In the genomic region with DNA sequence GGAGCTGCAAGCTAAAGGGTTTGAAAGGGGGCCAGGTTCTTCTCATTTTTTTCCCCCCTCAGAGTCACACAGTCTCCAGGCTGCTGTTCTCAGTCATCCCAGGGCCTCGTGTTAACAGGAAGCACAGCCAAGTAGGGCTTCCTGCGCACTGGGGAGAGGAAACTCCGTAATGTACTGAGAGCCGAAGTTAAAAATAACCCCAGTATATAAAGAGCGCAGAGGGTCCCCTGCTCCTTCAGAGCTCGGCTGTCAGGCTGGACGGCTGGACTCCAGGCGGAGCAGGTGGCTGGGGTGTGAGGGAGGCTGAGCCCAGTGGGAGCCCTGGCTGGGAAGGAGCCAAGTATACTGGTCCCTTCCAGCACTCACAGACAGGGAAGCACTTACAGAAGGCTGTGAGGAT, we compare ENCODE assay signal across 8 mouse cellular contexts. TPM values are rescaled to one million over a fixed set of nuclear protein-coding genes. Genes with fewer than 3 reads are reported as not detected.
DNase-seq lines count a peak whose midpoint lies in the region; ATAC-seq lines count a peak whose summit lies in the region.

No protein-coding gene starts in this region.

- no peak overlapping the region for H3K27ac ChIP-seq in embryonic facial prominence, embryonic 11.5 days (replicated peaks; ENCODE audit: low read depth, low read length)
- H3K27ac ChIP-seq in heart, embryonic 10.5 days: peak overlapping the region; percentile 84
- H3K27ac ChIP-seq in liver, embryonic 11.5 days (ENCODE audit: low read depth, low read length): peak overlapping the region; percentile 34; the same call in 1 of the 2 replicates

- H3K27me3 ChIP-seq in embryonic facial prominence, embryonic 11.5 days (ENCODE audit: control insufficient read depth, insufficient read depth, low read length): no peaks in the 10 kb centered on the region
- no peaks in the 10 kb centered on the region for H3K27me3 ChIP-seq in heart, embryonic 10.5 days (ENCODE audit: insufficient read depth, poor library complexity, severe bottlenecking)
- no peaks in the 10 kb centered on the region for H3K27me3 ChIP-seq in liver, embryonic 11.5 days (replicated peaks; ENCODE audit: control insufficient read depth, insufficient read depth, low read length)

- 57% methylated on average over 8 of the region's 8 CpGs for WGBS in embryonic facial prominence, embryonic 11.5 days
- WGBS in heart, embryonic 10.5 days: 16% methylated on average over 8 of the region's 8 CpGs
- 40% methylated on average over 8 of the region's 8 CpGs for WGBS in liver, embryonic 11.5 days

- H3K4me2 ChIP-seq in embryonic facial prominence, embryonic 11.5 days (ENCODE audit: low read depth, low read length): no peak overlapping the region
- peak overlapping the region; percentile 23; the same call in 1 of the 2 replicates for H3K4me2 ChIP-seq in liver, embryonic 11.5 days

- no peak for ATAC-seq in embryonic facial prominence, embryonic 11.5 days (replicated peaks; ENCODE audit: insufficient number of reproducible peaks, low FRiP score, low TSS enrichment, low read depth)
- peak; percentile 70 for ATAC-seq in liver, embryonic 11.5 days (replicated peaks; ENCODE audit: low FRiP score)

- H3K4me1 ChIP-seq in embryonic facial prominence, embryonic 11.5 days (ENCODE audit: control insufficient read depth, insufficient read depth, low read length): no peaks in the 10 kb centered on the region
- H3K4me1 ChIP-seq in heart, embryonic 10.5 days: peaks cover 24% of the 10 kb centered on the region
- H3K4me1 ChIP-seq in liver, embryonic 11.5 days (replicated peaks; ENCODE audit: control insufficient read depth, insufficient read depth, low read length): no peaks in the 10 kb centered on the region; the same call in 1 of the 2 replicates

- peak; percentile 56 for DNase-seq in urinary bladder, adult 2 months (ENCODE audit: low spot score)
- no peak for DNase-seq in urinary bladder, postnatal 10 days (ENCODE audit: low spot score)
- peak; percentile 14 for DNase-seq in embryonic facial prominence, embryonic 11.5 days (ENCODE audit: low spot score)
- DNase-seq in heart, embryonic 10.5 days (ENCODE audit: low spot score): peak; percentile 92
- DNase-seq in kidney, postnatal 14 days: peak; percentile 89
- DNase-seq in liver, embryonic 11.5 days (ENCODE audit: low spot score): no peak
- DNase-seq in natural killer cell, adult 2 months (ENCODE audit: low spot score in 2 of 2): peak; percentile 72 to 75
- DNase-seq in thymus, postnatal 36 days: peak; percentile 46 to 58

- H3K4me3 ChIP-seq in embryonic facial prominence, embryonic 11.5 days (ENCODE audit: low read depth, low read length): no peak overlapping the region
- no peak overlapping the region for H3K4me3 ChIP-seq in heart, embryonic 10.5 days
- no peak overlapping the region for H3K4me3 ChIP-seq in liver, embryonic 11.5 days (ENCODE audit: low read depth, low read length)

- no peaks in the 10 kb centered on the region for H3K9me3 ChIP-seq in embryonic facial prominence, embryonic 11.5 days (replicated peaks; ENCODE audit: control insufficient read depth, low read length)
- H3K9me3 ChIP-seq in heart, embryonic 10.5 days: no peaks in the 10 kb centered on the region
- H3K9me3 ChIP-seq in liver, embryonic 11.5 days (ENCODE audit: control insufficient read depth, low read length): no peaks in the 10 kb centered on the region

- H3K9ac ChIP-seq in embryonic facial prominence, embryonic 11.5 days (replicated peaks; ENCODE audit: low read length): no peak overlapping the region
- no peak overlapping the region for H3K9ac ChIP-seq in liver, embryonic 11.5 days (ENCODE audit: low read depth, low read length)

- H3K36me3 ChIP-seq in embryonic facial prominence, embryonic 11.5 days (replicated peaks; ENCODE audit: control insufficient read depth, insufficient read depth, low read depth, low read length): no peaks in the 10 kb centered on the region
- H3K36me3 ChIP-seq in heart, embryonic 10.5 days: no peaks in the 10 kb centered on the region
- no peaks in the 10 kb centered on the region for H3K36me3 ChIP-seq in liver, embryonic 11.5 days (ENCODE audit: control insufficient read depth, insufficient read depth, low read length)

RNA-seq across cellular contexts. Expression of a gene that starts 9.4 kb away (rescaled TPM):
- 6.2 and 8.5 TPM in 2 replicates for polyA plus RNA-seq in urinary bladder, adult 2 months (2012; rRNA removed)
- 39.9 and 42.0 TPM in 2 replicates for polyA plus RNA-seq in embryonic facial prominence, embryonic 11.5 days (2014; fragmentation: Nextera tagmentation; extraction: Ambion mirVana)
- 19.8 and 23.4 TPM in 2 replicates for polyA plus RNA-seq in heart, embryonic 10.5 days (2016; fragmentation: Nextera tagmentation; extraction: Ambion mirVana)
- polyA plus RNA-seq in liver, embryonic 11.5 days (2014; fragmentation: Nextera tagmentation; extraction: Ambion mirVana): 20.8 TPM in 2 replicates

RNA-seq across cellular contexts. Expression of a gene that starts 23.2 kb away (rescaled TPM):
- polyA plus RNA-seq in urinary bladder, adult 2 months (2012; rRNA removed): 32.4 and 36.7 TPM in 2 replicates
- polyA plus RNA-seq in embryonic facial prominence, embryonic 11.5 days (2014; fragmentation: Nextera tagmentation; extraction: Ambion mirVana): 4.4 and 4.7 TPM in 2 replicates
- 12.8 and 14.1 TPM in 2 replicates for polyA plus RNA-seq in heart, embryonic 10.5 days (2016; fragmentation: Nextera tagmentation; extraction: Ambion mirVana)
- polyA plus RNA-seq in liver, embryonic 11.5 days (2014; fragmentation: Nextera tagmentation; extraction: Ambion mirVana): 5.3 and 5.5 TPM in 2 replicates

RNA-seq across cellular contexts. Expression of a gene that starts 55.9 kb away (rescaled TPM):
- polyA plus RNA-seq in urinary bladder, adult 2 months (2012; rRNA removed): 75.1 TPM in 2 replicates
- polyA plus RNA-seq in embryonic facial prominence, embryonic 11.5 days (2014; fragmentation: Nextera tagmentation; extraction: Ambion mirVana): 112 and 123 TPM in 2 replicates
- polyA plus RNA-seq in heart, embryonic 10.5 days (2016; fragmentation: Nextera tagmentation; extraction: Ambion mirVana): 129 and 131 TPM in 2 replicates
- 111 and 119 TPM in 2 replicates for polyA plus RNA-seq in liver, embryonic 11.5 days (2014; fragmentation: Nextera tagmentation; extraction: Ambion mirVana)

Comparison
In these comparisons a context has a peak if more than half of its experiments do, and no peak if none do; other contexts are left out.
1. DNase-seq: peak in urinary bladder, adult 2 months (single experiment), embryonic facial prominence, embryonic 11.5 days (single experiment), heart, embryonic 10.5 days (single experiment), kidney, postnatal 14 days (single experiment), natural killer cell, adult 2 months (2 of 2) and thymus, postnatal 36 days (2 of 2); none in urinary bladder, postnatal 10 days (single experiment) and liver, embryonic 11.5 days (single experiment).